Mouse (Mus musculus): ENCODE results near the gene Sec24d. TPM values are rescaled to one million over a fixed set of nuclear protein-coding genes. Genes with fewer than 3 reads are reported as not detected.

The Sec24d gene
- polyA plus RNA-seq, 1 experiment, result 41.5 TPM

DNA sequence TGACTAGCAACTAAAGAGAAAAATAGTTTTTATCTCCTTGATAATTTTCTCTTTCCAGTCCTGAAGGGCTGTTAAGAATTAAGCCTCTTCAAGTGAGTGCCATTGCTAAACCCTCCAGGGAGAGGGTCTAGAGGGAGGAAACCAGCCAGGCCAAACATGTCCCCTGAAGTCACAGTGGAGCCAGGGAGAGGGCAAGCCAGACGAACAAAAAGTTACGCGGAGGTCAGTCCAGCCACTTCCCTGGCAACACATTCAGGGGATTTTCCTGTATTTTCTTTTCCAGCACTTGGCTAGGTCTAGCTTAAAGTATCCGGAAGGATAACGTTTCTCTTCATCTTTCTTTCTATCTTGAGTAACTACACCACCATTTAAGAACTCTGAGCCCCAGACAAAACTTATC is 22.9 kb upstream of the Sec24d start:
- WGBS, result 43% methylated on average over 5 of the region's 5 CpGs
- Histone ChIP-seq H3K4me3 (replicated peaks; ENCODE audit: extremely low read depth, low read depth, low read length) (no peak overlapping the region), H3K4me1 (ENCODE audit: control insufficient read depth, insufficient read depth, low read length) (no peaks in the 10 kb centered on the region)
- no peak for DNase-seq
- TF ChIP-seq POLR2A (IDR thresholded peaks at IDR 0.05; ENCODE audit: borderline replicate concordance, extremely low read depth, low read depth, low read length), result no peak
- TF ChIP-seq CTCF (IDR thresholded peaks at IDR 0.05; ENCODE audit: insufficient read depth, low read length), result no peak

DNA sequence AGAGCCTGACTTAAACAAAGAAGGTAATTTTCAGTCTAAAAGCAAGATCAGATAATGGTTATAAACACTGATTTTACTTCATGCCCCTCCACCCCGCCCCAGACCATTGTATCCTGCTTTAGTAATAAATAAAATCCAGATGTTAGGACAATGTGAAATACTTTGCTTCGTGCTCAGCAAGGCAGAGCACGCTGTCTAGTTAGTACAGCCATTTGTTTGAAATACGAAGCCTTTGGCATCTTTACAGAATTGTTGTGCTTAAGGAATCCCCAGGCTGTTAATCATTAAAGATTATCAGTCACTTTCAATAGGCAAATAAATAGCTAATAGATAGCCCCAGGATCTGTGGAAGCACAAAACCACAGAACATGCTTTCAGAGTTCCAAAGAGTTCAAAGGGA is 21.6 kb upstream of the Sec24d start:
- WGBS, result 32% methylated on average over 4 of the region's 4 CpGs
- Histone ChIP-seq H3K4me3 (replicated peaks; ENCODE audit: extremely low read depth, low read depth, low read length) (no peak overlapping the region), H3K4me1 (ENCODE audit: control insufficient read depth, insufficient read depth, low read length) (no peaks in the 10 kb centered on the region)
- DNase-seq, result no peak
- TF ChIP-seq POLR2A (IDR thresholded peaks at IDR 0.05; ENCODE audit: borderline replicate concordance, extremely low read depth, low read depth, low read length) (no peak), CTCF (IDR thresholded peaks at IDR 0.05; ENCODE audit: insufficient read depth, low read length) (no peak)

DNA sequence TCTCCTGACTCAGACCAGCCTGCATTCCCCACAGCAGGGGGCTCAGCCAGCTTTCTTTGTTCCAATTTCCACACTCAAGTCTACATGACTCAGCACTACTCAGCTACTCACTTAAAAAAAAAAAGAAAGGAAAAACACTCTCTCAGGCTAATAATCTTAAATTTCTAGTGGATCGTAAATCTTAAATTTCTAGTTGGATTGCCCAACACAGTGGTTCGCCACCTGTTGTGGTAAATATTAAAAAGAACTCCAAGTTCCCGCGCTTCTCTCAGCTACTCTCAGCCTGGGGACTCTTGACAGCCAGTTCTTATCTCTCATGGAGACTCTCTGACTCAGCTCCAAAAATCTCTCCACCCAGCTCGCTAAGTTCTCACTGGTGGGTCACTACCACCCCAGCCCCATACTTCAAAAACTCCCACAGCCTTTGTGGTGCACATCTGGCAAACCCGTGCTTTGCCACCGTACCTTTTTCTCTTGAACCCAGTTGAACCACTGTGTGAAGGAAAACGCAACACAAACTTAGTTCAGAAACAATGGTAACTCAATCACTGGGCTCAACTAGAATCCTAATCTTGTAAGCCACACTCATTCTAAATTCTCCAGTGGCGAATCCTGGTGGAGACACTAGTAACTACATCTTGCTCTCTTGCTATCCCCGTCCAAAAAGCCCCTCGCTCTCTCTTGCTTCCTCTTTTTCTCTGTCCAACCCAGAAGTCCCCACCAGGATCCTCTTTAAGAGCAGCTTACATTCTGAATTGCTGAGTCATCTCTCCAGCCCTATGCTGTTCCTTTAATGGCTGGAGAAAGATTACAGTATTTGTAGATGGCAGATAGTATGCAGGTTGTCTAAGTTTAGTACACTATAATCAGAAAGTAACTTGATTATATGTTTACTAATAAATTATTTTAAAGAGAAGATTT is 10.8 kb upstream of the Sec24d start:
- no peak for DNase-seq
- no peak for TF ChIP-seq CTCF (IDR thresholded peaks at IDR 0.05; ENCODE audit: insufficient read depth, low read length)
- TF ChIP-seq POLR2A (IDR thresholded peaks at IDR 0.05; ENCODE audit: borderline replicate concordance, extremely low read depth, low read depth, low read length), result no peak
- 62% methylated on average over 11 of the region's 11 CpGs for WGBS
- H3K4me3 ChIP-seq (replicated peaks; ENCODE audit: extremely low read depth, low read depth, low read length), result no peak overlapping the region
- H3K4me1 ChIP-seq (ENCODE audit: control insufficient read depth, insufficient read depth, low read length), result no peaks in the 10 kb centered on the region

DNA sequence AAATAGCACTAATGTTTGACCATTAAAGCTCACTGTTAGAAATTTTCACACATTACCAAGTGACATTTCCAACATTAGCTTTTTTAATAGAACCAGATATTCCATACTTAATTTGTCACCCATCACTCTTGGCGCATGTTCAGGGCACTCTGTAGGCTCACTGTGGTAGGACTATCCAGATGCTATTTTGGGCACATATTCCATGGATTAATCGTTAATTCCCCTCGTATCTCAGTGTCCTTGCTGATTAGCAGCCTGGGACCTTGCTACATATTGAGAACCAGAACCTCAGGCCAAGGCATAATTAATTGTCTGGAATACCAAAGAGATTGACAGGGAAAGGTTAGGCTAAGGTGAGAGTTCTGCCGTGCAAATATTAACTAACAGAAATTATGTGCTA is 8.5 kb upstream of the Sec24d start:
- DNase-seq, result no peak
- no peak for TF ChIP-seq CTCF (IDR thresholded peaks at IDR 0.05; ENCODE audit: insufficient read depth, low read length)
- no peak for TF ChIP-seq POLR2A (IDR thresholded peaks at IDR 0.05; ENCODE audit: borderline replicate concordance, extremely low read depth, low read depth, low read length)
- H3K4me3 ChIP-seq (replicated peaks; ENCODE audit: extremely low read depth, low read depth, low read length), result no peak overlapping the region
- 69% methylated on average over 4 of the region's 4 CpGs for WGBS
- no peaks in the 10 kb centered on the region for H3K4me1 ChIP-seq (ENCODE audit: control insufficient read depth, insufficient read depth, low read length)

DNA sequence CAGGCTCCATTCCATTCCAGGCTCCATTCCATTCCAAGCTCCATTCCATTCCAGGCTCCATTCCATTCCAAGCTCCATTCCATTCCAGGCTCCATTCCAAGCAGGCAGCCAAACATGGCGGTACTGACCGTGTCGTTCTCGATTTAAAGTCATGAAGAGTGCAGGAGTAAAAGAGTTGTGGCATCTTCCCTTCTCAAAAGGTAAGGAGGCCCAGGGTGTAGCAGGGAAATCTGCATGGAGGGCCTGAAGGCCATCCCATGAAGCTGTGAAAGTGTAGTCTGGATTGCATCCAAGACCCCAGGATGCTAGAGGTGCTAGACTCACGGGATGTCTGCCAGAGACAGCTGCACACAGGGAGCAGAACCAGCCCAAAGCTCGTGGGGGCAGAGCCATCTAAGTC is 2.5 kb upstream of the Sec24d start:
- no peak for DNase-seq
- no peaks in the 10 kb centered on the region for H3K4me1 ChIP-seq (ENCODE audit: control insufficient read depth, insufficient read depth, low read length)
- TF ChIP-seq CTCF (IDR thresholded peaks at IDR 0.05; ENCODE audit: insufficient read depth, low read length) (no peak), POLR2A (IDR thresholded peaks at IDR 0.05; ENCODE audit: borderline replicate concordance, extremely low read depth, low read depth, low read length) (no peak)
- H3K4me3 ChIP-seq (replicated peaks; ENCODE audit: extremely low read depth, low read depth, low read length), result peak overlapping the region; percentile 74
- 36% methylated on average over 6 of the region's 6 CpGs for WGBS

DNA sequence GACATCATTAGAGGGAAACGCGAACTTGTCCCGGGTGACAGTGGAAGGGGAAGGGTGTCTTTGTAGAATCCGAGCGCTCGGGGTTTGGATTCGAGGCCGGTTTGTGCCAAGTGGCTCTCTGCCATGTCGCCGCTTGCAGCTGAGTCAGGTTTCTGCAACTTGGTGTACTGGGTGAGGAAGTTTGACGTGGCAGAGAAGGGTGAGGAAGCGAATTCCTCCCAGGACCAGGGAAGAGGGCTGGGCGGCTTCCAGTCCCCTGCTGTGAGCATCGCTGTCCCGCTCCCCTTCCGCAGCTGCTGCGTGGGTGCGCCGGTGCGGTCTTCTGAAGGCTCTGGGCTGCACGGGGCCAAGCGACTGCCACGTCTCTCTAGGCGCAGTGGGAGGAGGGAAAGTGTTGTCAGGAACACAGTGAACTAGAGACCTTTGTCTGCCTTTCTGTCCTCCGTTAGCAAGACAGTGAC is 516 bp downstream of the Sec24d start:
- no peaks in the 10 kb centered on the region for H3K4me1 ChIP-seq (ENCODE audit: control insufficient read depth, insufficient read depth, low read length)
- H3K4me3 ChIP-seq (replicated peaks; ENCODE audit: extremely low read depth, low read depth, low read length), result peak overlapping the region; percentile 77
- TF ChIP-seq POLR2A (IDR thresholded peaks at IDR 0.05; ENCODE audit: borderline replicate concordance, extremely low read depth, low read depth, low read length), result 0 out of 2 replicates have a peak, but pooled peaks have one; percentile 45
- no peak for TF ChIP-seq CTCF (IDR thresholded peaks at IDR 0.05; ENCODE audit: insufficient read depth, low read length)
- peak; percentile 74 for DNase-seq
- WGBS, result under 1% methylated on average over 25 of the region's 25 CpGs

DNA sequence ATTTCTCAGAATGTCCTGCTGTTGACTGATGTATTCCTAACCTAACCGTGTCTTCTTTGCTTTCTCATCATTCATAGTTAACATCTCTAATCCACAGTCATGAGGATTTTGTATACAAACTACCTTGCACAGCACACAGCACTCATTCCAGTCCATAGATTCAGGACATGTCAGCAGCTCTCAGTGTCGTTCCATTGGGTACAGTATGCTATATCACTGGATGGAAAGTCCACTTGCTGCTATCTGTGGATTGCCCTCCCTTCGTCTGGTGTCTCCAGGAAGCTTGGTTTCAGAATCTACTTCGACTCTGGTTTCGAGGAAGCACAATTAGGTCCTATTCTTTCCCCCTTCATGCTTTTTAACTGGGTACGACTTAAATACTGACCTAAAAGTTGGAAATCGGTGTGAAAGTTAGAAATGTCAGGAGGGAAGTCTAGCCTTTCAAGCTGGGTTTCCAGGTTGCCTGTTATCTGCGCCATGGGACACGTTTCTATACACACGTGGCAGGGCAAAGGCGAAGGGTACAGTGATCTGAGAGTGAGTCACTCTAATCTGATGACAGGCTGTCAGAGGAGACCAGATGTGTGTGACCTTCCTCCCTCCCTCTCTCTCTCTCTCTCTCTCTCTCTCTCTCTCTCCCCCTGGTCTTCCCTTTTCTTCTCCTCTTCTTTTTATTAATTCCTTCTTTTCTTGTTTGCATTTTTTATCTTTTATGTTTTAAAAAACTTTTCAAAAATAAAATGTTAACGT is 15.8 kb downstream of the Sec24d start:
- TF ChIP-seq POLR2A (IDR thresholded peaks at IDR 0.05; ENCODE audit: borderline replicate concordance, extremely low read depth, low read depth, low read length), result no peak
- no peak for TF ChIP-seq CTCF (IDR thresholded peaks at IDR 0.05; ENCODE audit: insufficient read depth, low read length)
- Histone ChIP-seq H3K4me1 (ENCODE audit: control insufficient read depth, insufficient read depth, low read length) (no peaks in the 10 kb centered on the region), H3K4me3 (replicated peaks; ENCODE audit: extremely low read depth, low read depth, low read length) (no peak overlapping the region)
- no peak for DNase-seq
- WGBS, result 78% methylated on average over 12 of the region's 12 CpGs

- Histone ChIP-seq H3K4me1 (ENCODE audit: control insufficient read depth, insufficient read depth, low read length) (no peaks in the 10 kb centered on the region), H3K4me3 (replicated peaks; ENCODE audit: extremely low read depth, low read depth, low read length) (no peak overlapping the region)
- WGBS, result 95% methylated on average over 5 of the region's 5 CpGs
- DNase-seq, result no peak
- TF ChIP-seq POLR2A (IDR thresholded peaks at IDR 0.05; ENCODE audit: borderline replicate concordance, extremely low read depth, low read depth, low read length) (no peak), CTCF (IDR thresholded peaks at IDR 0.05; ENCODE audit: insufficient read depth, low read length) (no peak)
These were observed 17.0 kb downstream of the Sec24d start for GRCm38 (mm10) chr3:123284284-123284683.

- no peak for DNase-seq
- TF ChIP-seq POLR2A (IDR thresholded peaks at IDR 0.05; ENCODE audit: borderline replicate concordance, extremely low read depth, low read depth, low read length) (no peak), CTCF (IDR thresholded peaks at IDR 0.05; ENCODE audit: insufficient read depth, low read length) (no peak)
- no peak overlapping the region for H3K4me3 ChIP-seq (replicated peaks; ENCODE audit: extremely low read depth, low read depth, low read length)
- H3K4me1 ChIP-seq (ENCODE audit: control insufficient read depth, insufficient read depth, low read length), result no peaks in the 10 kb centered on the region
These were observed 18.4 kb downstream of the Sec24d start for GRCm38 (mm10) chr3:123285649-123286048.

All from lung, adult 2 months (tissue).